Mouse (Mus musculus) adrenal gland, postnatal 36 days (tissue): ENCODE measurements around the gene Itga5. TPM values are rescaled to one million over a fixed set of nuclear protein-coding genes. Genes with fewer than 3 reads are reported as not detected.
A peak's percentile ranks its signal among the peaks of the same experiment; 100 is the strongest.

Experiments
- DNase-seq, 2 experiments: peaks; one replicate each; pipeline ENCODE4 v3.0.0; 2021; ENCODE audit warnings: mixed read lengths in 1 of 2
- total RNA-seq, 2 experiments: library from RNA; stranded (reverse); gene quantifications; 2 replicates each; pipeline ENCODE4 v1.2.3; 2021

The Itga5 gene
- total RNA-seq, 2 experiments from 2014 or later = 37.0 to 37.4 TPM

- no peak for DNase-seq
These were observed 56.1 kb downstream of the Itga5 start, which contains the start of gene Gpr84 for GRCm38 (mm10) chr15:103310365-103310910. Gpr84 (minus strand) TSS chr15:103310612.

- DNase-seq = no peak
These were observed 57.5 kb downstream of the Itga5 start for GRCm38 (mm10) chr15:103308876-103309580.

GRCm38 (mm10) chr15:103308056-103308875 is 58.3 kb downstream of the Itga5 start:
- DNase-seq = no peak

GRCm38 (mm10) chr15:103307125-103307524 is 59.4 kb downstream of the Itga5 start:
- peak; percentile 90 to 92 for DNase-seq

- DNase-seq = peak; percentile 51 to 65
These were observed 60.5 kb downstream of the Itga5 start for GRCm38 (mm10) chr15:103305792-103306645.

GRCm38 (mm10) chr15:103305070-103305678 is 61.4 kb downstream of the Itga5 start:
- DNase-seq = peak; percentile 94 to 97

- DNase-seq = no peak
These were observed 62.0 kb downstream of the Itga5 start for GRCm38 (mm10) chr15:103304616-103304969.

GRCm38 (mm10) chr15:103303916-103304615 is 62.5 kb downstream of the Itga5 start:
- no peak for DNase-seq

GRCm38 (mm10) chr15:103302341-103303021 is 64.1 kb downstream of the Itga5 start:
- no peak for DNase-seq

GRCm38 (mm10) chr15:103301547-103302340 is 64.8 kb downstream of the Itga5 start:
- no peak for DNase-seq

GRCm38 (mm10) chr15:103301046-103301445 is 65.5 kb downstream of the Itga5 start:
- no peak for DNase-seq

- no peak for DNase-seq
These were observed 66.0 kb downstream of the Itga5 start for GRCm38 (mm10) chr15:103300560-103300959.

GRCm38 (mm10) chr15:103300067-103300471 is 66.5 kb downstream of the Itga5 start:
- no peak for DNase-seq

GRCm38 (mm10) chr15:103299644-103300043 is 66.9 kb downstream of the Itga5 start:
- no peak for DNase-seq

- DNase-seq = no peak
These were observed 67.5 kb downstream of the Itga5 start for GRCm38 (mm10) chr15:103298861-103299616.

GRCm38 (mm10) chr15:103298026-103298425 is 68.5 kb downstream of the Itga5 start:
- DNase-seq = no peak

GRCm38 (mm10) chr15:103297313-103297712 is 69.2 kb downstream of the Itga5 start:
- no peak for DNase-seq

GRCm38 (mm10) chr15:103295851-103296250 is 70.7 kb downstream of the Itga5 start:
- no peak for DNase-seq

GRCm38 (mm10) chr15:103294649-103295048 is 71.9 kb downstream of the Itga5 start:
- no peak for DNase-seq
